Mouse (Mus musculus) embryonic facial prominence, embryonic 15.5 days (tissue): ENCODE measurements around the gene Rnf144a. TPM values are rescaled to one million over a fixed set of nuclear protein-coding genes. Genes with fewer than 3 reads are reported as not detected.

Experiments used
- ATAC-seq: fragments of 200-750 bp; cut with Nextera tagmentation; 2 replicates; pipeline ENCODE4 v1.8.0; 2017; ENCODE audit warnings: low read depth, moderate TSS enrichment; ENCODE audit not compliant: insufficient number of reproducible peaks, low FRiP score, low TSS enrichment
- H3K27ac ChIP-seq: fragments of 300-500 bp; sonication (generic); replicated peaks from 2 replicates; pipeline ENCODE4 v1.5.1; 2015; ENCODE audit warnings: mild to moderate bottlenecking, inconsistent platforms
- H3K27me3 ChIP-seq: fragments of 300-500 bp; sonication (generic); 2 replicates; pipeline ENCODE4 v1.6.1; 2015; ENCODE audit warnings: inconsistent platforms
- H3K36me3 ChIP-seq: fragments of 300-500 bp; sonication (generic); 2 replicates; pipeline ENCODE4 v1.6.1; 2015; ENCODE audit warnings: mild to moderate bottlenecking, inconsistent platforms
- H3K4me1 ChIP-seq: fragments of 300-500 bp; sonication (generic); 2 replicates; pipeline ENCODE4 v1.6.1; 2015; ENCODE audit warnings: inconsistent platforms
- H3K4me2 ChIP-seq: fragments of 300-500 bp; sonication (generic); replicated peaks from 2 replicates; pipeline ENCODE4 v1.6.1; 2015; ENCODE audit warnings: mild to moderate bottlenecking, inconsistent platforms
- H3K4me3 ChIP-seq: fragments of 300-500 bp; sonication (generic); replicated peaks from 2 replicates; pipeline ENCODE4 v1.5.1; 2015; ENCODE audit warnings: mild to moderate bottlenecking, inconsistent platforms
- H3K9ac ChIP-seq: fragments of 300-500 bp; sonication (generic); 2 replicates; pipeline ENCODE4 v1.6.1; 2015; ENCODE audit warnings: inconsistent platforms
- H3K9me3 ChIP-seq: fragments of 300-500 bp; sonication (generic); replicated peaks from 2 replicates; pipeline ENCODE4 v1.6.1; 2016; ENCODE audit warnings: inconsistent platforms
- WGBS: fragments of 180-500 bp; shearing (Covaris S2); methylation state at CpG from one replicate; pipeline ENCODE4 v1.1.7; 2015; 5-methylcytosine and 5-hydroxymethylcytosine counted together
- polyA plus RNA-seq: library from polyadenylated mRNA; unstranded; fragments of >200 nt; fragmentation: Nextera tagmentation; extraction: Ambion mirVana; gene quantifications from 2 replicates; pipeline ENCODE4 v1.2.1, GENCODE M21; 2015

Rnf144a gene
- polyA plus RNA-seq, 1 experiment from 2014 or later = 38.7 TPM

DNA sequence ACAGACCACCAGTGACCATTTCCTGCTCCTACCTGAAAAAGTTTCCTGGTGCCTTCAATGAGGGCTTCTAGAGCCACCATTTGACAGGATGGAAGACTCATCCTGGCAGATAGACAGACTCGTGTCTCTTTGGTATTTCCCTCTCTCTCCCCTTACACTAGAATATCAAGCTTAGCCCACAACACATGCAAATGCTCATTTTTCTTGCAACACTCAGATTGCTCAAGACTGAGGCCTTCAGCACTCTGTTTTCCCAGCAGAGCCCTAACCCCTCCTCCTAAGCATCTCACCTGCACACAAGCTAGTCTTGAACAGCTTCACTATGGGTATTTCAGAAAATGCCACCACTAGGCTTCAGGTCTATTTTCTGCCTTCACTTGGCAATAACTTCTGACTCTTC, 23.9 kb downstream of the Rnf144a start:
- no peak for ATAC-seq
- H3K36me3 ChIP-seq = peaks cover 19% of the 10 kb centered on the region; the same call in 1 of the 2 replicates
- no peak overlapping the region for H3K27ac ChIP-seq
- 61% methylated on average over 1 of the region's 1 CpGs for WGBS
- no peak overlapping the region for H3K4me3 ChIP-seq
- H3K9me3 ChIP-seq = no peaks in the 10 kb centered on the region
- H3K27me3 ChIP-seq = no peaks in the 10 kb centered on the region
- no peak overlapping the region for H3K9ac ChIP-seq
- no peak overlapping the region for H3K4me2 ChIP-seq
- H3K4me1 ChIP-seq = peaks cover 35% of the 10 kb centered on the region

- no peaks in the 10 kb centered on the region for H3K27me3 ChIP-seq
- peaks cover 15% of the 10 kb centered on the region for H3K4me1 ChIP-seq
- no peak overlapping the region for H3K9ac ChIP-seq
- ATAC-seq = no peak
- no peak overlapping the region for H3K4me3 ChIP-seq
- H3K9me3 ChIP-seq = no peaks in the 10 kb centered on the region
- H3K27ac ChIP-seq = no peak overlapping the region
- 57% methylated on average over 6 of the region's 6 CpGs for WGBS
- no peak overlapping the region for H3K4me2 ChIP-seq
- peaks cover 37% of the 10 kb centered on the region for H3K36me3 ChIP-seq
Measured at GRCm38 (mm10) chr12:26387523-26387922, 27.5 kb downstream of the Rnf144a start.

GRCm38 (mm10) chr12:26386947-26387346, 28.1 kb downstream of the Rnf144a start:
- no peak overlapping the region for H3K9ac ChIP-seq
- no peak overlapping the region for H3K4me2 ChIP-seq
- no peaks in the 10 kb centered on the region for H3K9me3 ChIP-seq
- H3K4me3 ChIP-seq = no peak overlapping the region
- no peaks in the 10 kb centered on the region for H3K27me3 ChIP-seq
- 0 out of 2 replicates have a peak overlapping the region, but pooled peaks have one; percentile 60 for H3K27ac ChIP-seq
- ATAC-seq = peak; percentile 43; the same call in 1 of the 2 replicates
- 56% methylated on average over 9 of the region's 9 CpGs for WGBS
- H3K36me3 ChIP-seq = peaks cover 38% of the 10 kb centered on the region
- H3K4me1 ChIP-seq = peaks cover 15% of the 10 kb centered on the region

DNA sequence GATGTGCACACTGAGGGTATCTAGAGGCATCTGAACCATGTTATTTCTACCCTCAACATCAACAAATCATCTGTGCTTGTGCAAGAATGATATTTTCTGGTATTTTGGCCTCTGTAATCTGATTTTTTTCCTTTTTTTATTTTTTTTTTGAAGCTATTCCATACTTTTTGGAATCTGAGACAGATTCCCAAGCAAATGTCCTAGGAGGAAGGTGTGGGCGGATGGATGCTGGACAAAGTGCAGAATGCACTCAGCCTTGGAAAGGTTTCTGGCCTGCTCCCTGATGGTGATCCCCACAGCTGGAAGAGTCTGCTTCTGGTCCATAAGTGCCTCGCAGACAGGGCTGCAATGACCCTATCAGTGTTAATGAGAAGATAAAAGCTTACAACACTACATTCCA, 28.9 kb downstream of the Rnf144a start:
- peaks cover 19% of the 10 kb centered on the region for H3K4me1 ChIP-seq
- H3K27ac ChIP-seq = peak overlapping the region; percentile 60; the same call in 1 of the 2 replicates
- H3K4me3 ChIP-seq = no peak overlapping the region
- no peaks in the 10 kb centered on the region for H3K9me3 ChIP-seq
- no peaks in the 10 kb centered on the region for H3K27me3 ChIP-seq
- 67% methylated on average over 2 of the region's 2 CpGs for WGBS
- no peak overlapping the region for H3K9ac ChIP-seq
- no peak overlapping the region for H3K4me2 ChIP-seq
- peaks cover 38% of the 10 kb centered on the region for H3K36me3 ChIP-seq
- no peak for ATAC-seq

- Histone ChIP-seq H3K27ac (peak overlapping the region; percentile 71), H3K4me1 (peaks cover 21% of the 10 kb centered on the region), H3K27me3 (no peaks in the 10 kb centered on the region), H3K9me3 (no peaks in the 10 kb centered on the region), H3K4me3 (no peak overlapping the region), H3K36me3 (peaks cover 38% of the 10 kb centered on the region), H3K4me2 (no peak overlapping the region), H3K9ac (no peak overlapping the region)
- ATAC-seq = no peak
- 52% methylated on average over 6 of the region's 6 CpGs for WGBS
Measured at GRCm38 (mm10) chr12:26385735-26386134, 29.3 kb downstream of the Rnf144a start.

DNA sequence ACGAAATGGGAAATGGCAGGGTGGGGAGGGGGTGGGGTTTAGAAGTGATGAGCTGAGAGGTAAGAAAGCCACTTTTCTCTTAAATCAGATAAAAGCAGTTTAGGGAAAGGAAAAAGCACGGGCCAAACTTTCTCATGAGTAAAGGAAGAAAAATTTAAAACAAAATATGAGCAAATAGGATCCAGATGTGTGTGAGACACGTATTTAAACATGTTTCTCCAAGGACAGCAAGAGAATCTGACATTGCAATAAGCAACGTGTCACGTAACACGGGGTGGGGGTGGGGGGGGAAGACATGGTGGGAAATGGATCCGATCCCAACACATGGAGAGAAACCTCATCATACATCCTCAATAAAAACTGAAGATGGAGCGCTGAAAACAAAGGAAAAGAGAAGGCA, 33.3 kb downstream of the Rnf144a start:
- Histone ChIP-seq H3K27me3 (no peaks in the 10 kb centered on the region), H3K4me3 (no peak overlapping the region), H3K36me3 (peaks cover 19% of the 10 kb centered on the region), H3K9ac (no peak overlapping the region), H3K9me3 (no peaks in the 10 kb centered on the region), H3K4me1 (peaks cover 17% of the 10 kb centered on the region), H3K4me2 (no peak overlapping the region), H3K27ac (peak overlapping the region; percentile 81)
- peak; percentile 52; the same call in 1 of the 2 replicates for ATAC-seq
- 42% methylated on average over 8 of the region's 8 CpGs for WGBS

DNA sequence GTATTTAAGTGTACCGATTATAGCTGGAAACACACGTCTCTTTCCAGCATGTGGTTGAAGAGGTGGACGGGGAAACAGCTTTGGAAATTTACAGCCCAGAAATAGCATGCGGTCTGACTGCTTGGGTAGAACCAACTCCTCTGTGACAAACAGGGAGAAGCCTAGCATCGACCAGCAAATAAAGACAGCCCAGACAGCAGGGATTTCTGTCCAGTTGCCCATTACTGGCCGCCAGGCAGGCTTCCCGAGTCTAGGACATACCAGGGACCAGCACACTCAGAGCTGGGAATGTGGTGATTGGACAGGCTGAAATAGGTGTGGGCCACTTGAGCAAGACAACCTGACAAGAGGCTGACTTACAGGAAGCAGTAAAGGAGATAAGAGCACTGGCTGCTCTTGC, 35.3 kb downstream of the Rnf144a start:
- no peak overlapping the region for H3K4me2 ChIP-seq
- H3K9me3 ChIP-seq = no peaks in the 10 kb centered on the region
- 75% methylated on average over 7 of the region's 7 CpGs for WGBS
- H3K36me3 ChIP-seq = peaks cover 12% of the 10 kb centered on the region
- peaks cover 6% of the 10 kb centered on the region for H3K4me1 ChIP-seq
- H3K4me3 ChIP-seq = no peak overlapping the region
- no peaks in the 10 kb centered on the region for H3K27me3 ChIP-seq
- H3K9ac ChIP-seq = no peak overlapping the region
- 0 out of 2 replicates have a peak, but pooled peaks have one; percentile 8 for ATAC-seq
- H3K27ac ChIP-seq = 0 out of 2 replicates have a peak overlapping the region, but pooled peaks have one; percentile 22

- no peak for ATAC-seq
- Histone ChIP-seq H3K9ac (no peak overlapping the region), H3K27ac (no peak overlapping the region)
Measured at GRCm38 (mm10) chr12:26377691-26378090, 37.4 kb downstream of the Rnf144a start.

DNA sequence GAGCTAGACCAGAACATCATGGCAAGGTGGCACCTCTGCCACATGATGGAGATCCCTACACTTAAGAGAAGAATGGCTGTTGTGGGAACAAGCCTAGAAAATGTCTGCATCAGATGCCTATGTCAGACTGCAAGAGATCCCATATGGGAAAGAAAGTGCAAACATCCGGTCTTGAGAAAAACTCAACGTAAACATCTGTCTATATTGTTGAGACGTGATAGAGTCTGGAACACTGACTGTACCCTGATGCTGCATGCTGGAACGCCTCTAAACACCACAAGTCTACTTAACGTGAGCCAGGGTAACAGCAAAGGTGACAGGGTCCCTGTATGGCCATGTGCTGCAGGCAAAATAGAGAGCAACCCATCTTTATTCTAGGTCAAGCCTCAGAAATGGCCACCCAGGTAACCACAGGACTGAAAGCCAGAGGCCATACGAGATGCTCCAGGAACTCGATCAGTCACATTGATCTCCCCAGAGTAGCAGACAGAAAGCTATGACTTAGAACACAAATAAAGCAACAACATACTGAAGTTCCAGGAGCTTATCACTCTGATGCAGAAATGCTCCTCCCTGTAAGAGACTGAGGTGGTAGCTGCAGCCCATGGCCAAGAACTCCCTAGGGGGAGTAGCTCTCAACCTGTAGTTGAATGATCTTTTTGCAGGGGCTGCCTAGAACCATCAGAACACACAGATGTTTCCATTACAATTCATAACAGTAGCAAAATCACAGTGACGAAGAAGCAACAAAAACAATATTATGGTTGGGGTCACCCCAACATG, 38.3 kb downstream of the Rnf144a start:
- no peak overlapping the region for H3K9ac ChIP-seq
- WGBS = 75% methylated on average over 8 of the region's 8 CpGs
- no peak overlapping the region for H3K4me3 ChIP-seq
- H3K9me3 ChIP-seq = no peaks in the 10 kb centered on the region
- peaks cover 9% of the 10 kb centered on the region for H3K4me1 ChIP-seq
- no peak for ATAC-seq
- no peaks in the 10 kb centered on the region for H3K27me3 ChIP-seq
- H3K4me2 ChIP-seq = no peak overlapping the region
- no peaks in the 10 kb centered on the region; the same call in 1 of the 2 replicates for H3K36me3 ChIP-seq
- no peak overlapping the region for H3K27ac ChIP-seq

More at GRCm38 (mm10) chr12:26377691-26378090, 37.4 kb downstream of the Rnf144a start:
- 83% methylated on average over 7 of the region's 7 CpGs for WGBS
- no peak overlapping the region for H3K4me3 ChIP-seq
- peaks cover 9% of the 10 kb centered on the region for H3K4me1 ChIP-seq
- no peaks in the 10 kb centered on the region for H3K27me3 ChIP-seq
- H3K9me3 ChIP-seq = no peaks in the 10 kb centered on the region
- H3K4me2 ChIP-seq = no peak overlapping the region
- H3K36me3 ChIP-seq = peaks cover 3% of the 10 kb centered on the region; the same call in 1 of the 2 replicates

GRCm38 (mm10) chr12:26373721-26374120, 41.3 kb downstream of the Rnf144a start:
- H3K4me2 ChIP-seq = no peak overlapping the region
- no peak for ATAC-seq
- H3K9ac ChIP-seq = no peak overlapping the region
- WGBS = 60% methylated on average over 7 of the region's 7 CpGs
- no peaks in the 10 kb centered on the region; the same call in 1 of the 2 replicates for H3K36me3 ChIP-seq
- no peaks in the 10 kb centered on the region for H3K9me3 ChIP-seq
- no peaks in the 10 kb centered on the region for H3K27me3 ChIP-seq
- no peak overlapping the region; the same call in 1 of the 2 replicates for H3K27ac ChIP-seq
- no peak overlapping the region for H3K4me3 ChIP-seq
- 0 out of 2 replicates have a peak, but pooled peaks cover 10% of the 10 kb centered on the region for H3K4me1 ChIP-seq

- no peak overlapping the region for H3K9ac ChIP-seq
- H3K4me3 ChIP-seq = no peak overlapping the region
- no peaks in the 10 kb centered on the region for H3K27me3 ChIP-seq
- H3K4me1 ChIP-seq = 0 out of 2 replicates have a peak, but pooled peaks cover 11% of the 10 kb centered on the region
- ATAC-seq = no peak
- H3K4me2 ChIP-seq = no peak overlapping the region
- no peak overlapping the region for H3K27ac ChIP-seq
- WGBS = 84% methylated on average over 8 of the region's 8 CpGs
- no peaks in the 10 kb centered on the region for H3K9me3 ChIP-seq
- no peaks in the 10 kb centered on the region for H3K36me3 ChIP-seq
Measured at GRCm38 (mm10) chr12:26370004-26370403, 45.0 kb downstream of the Rnf144a start.
